Mouse (Mus musculus): ENCODE results near the gene Ablim2.

GRCm38 (mm10) chr5:35782648-35783180 lies 25.0 kb downstream of the Ablim2 start:
- TF ChIP-seq CTCF (IDR thresholded peaks at IDR 0.05; ENCODE audit: insufficient read depth, low read depth, low read length) (no peak), POLR2A (IDR thresholded peaks at IDR 0.05; ENCODE audit: insufficient read depth, low read depth, low read length) (no peak)
